Mouse (Mus musculus) c-Kit-positive CD71-positive TER-119-negative erythroid progenitor cells, embryonic 14.5 days (primary cell): Measurements from ENCODE around the gene Adcy7.

Source experiments
- DNase-seq: peaks from one replicate; pipeline ENCODE4 v3.0.0-alpha.2; 2013; ENCODE audit warnings: low read depth

Adcy7 gene

DNA sequence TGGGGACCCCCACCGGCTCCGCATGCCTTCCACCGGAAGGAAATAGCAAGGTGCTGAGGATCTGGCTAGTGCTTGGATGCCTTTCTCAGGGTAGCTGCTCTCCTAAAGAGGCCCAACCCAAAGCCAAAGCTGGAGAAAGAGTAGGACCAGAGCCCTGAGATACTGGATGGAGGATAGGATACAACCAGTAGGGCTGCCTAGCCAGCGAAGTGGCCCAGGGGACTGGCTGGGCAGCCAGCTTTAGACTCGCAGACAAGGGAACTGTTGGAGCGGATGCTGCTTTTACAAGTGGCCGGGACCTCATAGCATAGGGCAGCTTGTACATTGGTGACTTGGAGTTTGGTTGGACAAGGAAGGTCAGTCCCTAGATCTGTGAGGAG lies 838 bp downstream of the Adcy7 start:
- DNase-seq: no peak

GRCm38 (mm10) chr8:88274090-88274489 lies 1.9 kb downstream of the Adcy7 start:
- no peak for DNase-seq

GRCm38 (mm10) chr8:88279220-88279619 lies 7.0 kb downstream of the Adcy7 start:
- DNase-seq: no peak

DNA sequence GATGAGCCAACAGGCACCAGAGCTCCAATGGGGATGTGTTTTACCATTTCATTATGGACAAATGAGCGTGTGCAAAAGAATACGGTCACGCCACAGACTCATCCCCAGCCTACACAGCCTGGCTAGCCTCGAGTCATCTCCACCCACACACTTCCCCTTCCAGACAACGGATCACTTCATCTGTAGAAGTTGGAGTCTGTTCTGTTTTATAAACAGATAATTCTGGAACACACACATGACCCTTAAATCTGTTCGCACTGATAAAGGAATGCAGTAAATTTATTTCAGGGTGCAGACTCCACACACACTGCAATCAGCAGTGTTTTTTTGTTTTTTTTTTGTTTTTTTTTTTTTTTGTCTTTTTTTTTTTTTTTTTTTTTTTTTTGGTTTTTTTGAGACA lies 7.5 kb downstream of the Adcy7 start:
- DNase-seq: peak; percentile 82

- DNase-seq: no peak
Measured at GRCm38 (mm10) chr8:88280904-88281303, 8.7 kb downstream of the Adcy7 start.

DNA sequence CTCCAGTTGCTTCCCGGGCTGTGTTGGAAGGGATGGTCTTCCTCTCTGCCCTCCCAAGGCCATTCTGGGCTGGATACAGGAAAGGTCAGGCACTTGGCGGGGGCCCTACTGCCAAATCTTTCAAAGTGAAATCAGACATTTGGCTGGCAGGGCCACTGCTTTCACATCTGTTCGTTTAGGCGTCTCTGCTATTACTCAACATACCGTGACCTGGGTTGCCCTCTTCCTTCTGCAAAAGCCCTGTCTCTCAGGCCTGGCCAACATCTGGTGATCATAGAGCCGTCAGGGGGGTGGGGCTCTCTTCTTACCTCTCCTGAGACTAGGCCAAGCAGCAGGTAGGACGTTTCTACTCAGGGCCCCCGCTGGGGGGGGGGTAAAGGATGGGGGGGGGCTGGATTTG lies 10.5 kb downstream of the Adcy7 start:
- DNase-seq: no peak

DNA sequence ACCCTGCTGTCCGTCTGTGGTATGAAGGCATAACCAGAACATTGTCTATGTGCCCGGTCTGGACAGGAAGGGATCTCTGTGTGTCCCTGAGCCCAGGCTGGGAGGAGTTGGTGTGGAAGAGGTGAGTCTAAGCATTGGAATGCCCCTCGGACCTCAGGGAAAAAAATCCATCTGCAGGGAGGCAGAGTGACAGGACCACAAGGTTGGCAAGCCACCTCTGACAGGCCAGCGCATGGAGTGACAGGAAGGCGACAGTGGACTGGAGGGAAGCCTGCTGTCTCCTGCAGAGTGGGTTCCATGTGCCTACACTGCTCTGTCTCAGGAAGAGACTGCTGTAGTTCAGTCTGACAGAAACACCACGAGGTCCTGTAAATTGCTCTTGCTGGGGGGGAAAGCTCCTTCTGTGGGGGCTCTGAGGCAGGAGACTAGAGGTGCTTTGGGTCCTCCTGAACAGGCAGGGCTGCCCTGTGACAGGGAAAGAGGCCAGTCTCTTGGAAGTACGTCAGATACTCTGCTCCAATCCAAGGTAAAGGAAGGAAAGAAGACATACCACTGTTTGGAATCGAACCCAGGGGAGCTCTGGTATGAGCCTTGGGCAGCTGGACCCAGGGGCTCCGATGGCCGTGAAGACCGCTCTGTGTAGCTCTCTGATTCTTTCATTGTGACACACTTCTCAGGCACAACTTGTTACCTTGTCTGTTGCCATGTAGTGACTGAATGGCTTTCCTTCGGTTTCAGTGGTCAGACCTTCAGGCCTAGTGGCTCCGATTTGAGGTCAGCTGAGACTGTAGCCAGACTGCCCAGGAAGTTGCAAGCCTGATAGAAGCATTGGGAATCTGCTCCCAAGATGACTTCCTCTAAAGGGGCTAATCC lies 11.3 kb downstream of the Adcy7 start:
- no peak for DNase-seq

- DNase-seq: no peak
Measured at GRCm38 (mm10) chr8:88284738-88285137, 12.5 kb downstream of the Adcy7 start.

DNA sequence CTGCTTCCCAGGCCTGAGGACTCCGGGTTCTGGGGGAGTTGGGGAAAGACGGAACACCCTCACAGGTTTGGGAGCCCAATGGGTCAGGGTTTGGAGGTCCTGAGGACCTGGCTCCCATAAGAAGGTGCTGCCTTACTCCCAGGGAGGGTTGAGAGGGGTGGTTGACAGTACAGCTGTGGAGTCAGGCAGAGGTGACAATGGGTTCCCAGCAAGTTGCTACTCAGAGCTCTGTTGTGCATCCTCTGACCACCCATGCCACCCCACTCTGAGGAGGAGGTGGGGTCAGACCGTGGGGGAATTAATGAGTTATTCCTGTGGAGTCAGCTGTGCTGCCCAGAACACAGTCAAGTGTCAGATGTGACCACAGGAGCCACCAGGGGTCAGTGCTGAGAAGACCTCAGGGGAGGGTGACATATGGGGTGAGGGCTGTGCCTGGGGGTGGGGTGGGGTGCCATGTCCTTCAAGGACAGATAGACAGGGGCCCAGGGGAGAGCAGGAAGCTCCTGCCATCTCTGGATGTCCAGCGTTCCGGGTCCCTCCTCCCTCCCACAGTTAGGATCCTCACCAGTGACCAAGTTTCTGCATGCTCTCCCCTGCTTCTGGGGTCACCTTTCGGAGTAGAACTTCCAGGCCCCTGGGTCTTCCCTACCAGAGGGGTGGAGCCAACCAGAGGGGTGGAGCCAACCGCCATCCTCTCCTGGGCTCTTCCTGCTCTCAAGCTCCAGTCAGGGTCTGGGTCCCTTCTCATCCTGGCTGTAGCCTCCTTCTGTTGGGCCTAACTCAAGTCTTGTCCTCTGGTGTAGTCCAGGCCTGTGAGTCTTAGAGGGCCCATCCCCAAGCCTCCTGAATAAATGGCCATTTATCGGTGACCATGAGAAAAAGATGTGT lies 13.5 kb downstream of the Adcy7 start:
- DNase-seq: no peak

DNA sequence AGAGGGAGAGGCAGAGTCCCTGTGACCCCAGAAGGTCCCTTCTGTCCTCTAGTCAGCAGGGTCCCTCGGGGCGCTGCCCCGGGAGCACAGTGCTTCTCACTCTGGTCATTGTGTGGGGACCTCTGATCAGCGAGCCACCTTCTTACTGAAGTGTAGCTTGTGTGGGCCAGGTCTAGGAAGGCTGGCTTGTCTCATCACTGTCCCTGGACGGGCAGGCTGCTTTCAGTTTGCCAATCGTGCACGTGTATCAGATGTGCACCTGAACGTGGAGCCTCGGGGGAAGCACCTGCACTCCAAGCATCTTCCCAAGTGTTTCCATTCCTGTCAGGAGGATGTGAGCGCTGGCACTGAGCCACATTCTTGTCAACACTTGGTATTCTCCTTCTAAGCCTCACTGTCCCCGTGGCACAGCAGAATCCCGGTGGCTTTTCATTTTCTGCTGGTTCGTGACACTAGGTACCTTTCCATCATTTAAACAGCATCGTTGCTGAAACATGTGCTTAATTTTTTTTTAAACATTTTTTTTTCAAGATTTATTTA lies 14.3 kb downstream of the Adcy7 start:
- no peak for DNase-seq

GRCm38 (mm10) chr8:88288622-88289242 lies 16.5 kb downstream of the Adcy7 start:
- DNase-seq: no peak

GRCm38 (mm10) chr8:88289901-88290300 lies 17.7 kb downstream of the Adcy7 start:
- no peak for DNase-seq

DNA sequence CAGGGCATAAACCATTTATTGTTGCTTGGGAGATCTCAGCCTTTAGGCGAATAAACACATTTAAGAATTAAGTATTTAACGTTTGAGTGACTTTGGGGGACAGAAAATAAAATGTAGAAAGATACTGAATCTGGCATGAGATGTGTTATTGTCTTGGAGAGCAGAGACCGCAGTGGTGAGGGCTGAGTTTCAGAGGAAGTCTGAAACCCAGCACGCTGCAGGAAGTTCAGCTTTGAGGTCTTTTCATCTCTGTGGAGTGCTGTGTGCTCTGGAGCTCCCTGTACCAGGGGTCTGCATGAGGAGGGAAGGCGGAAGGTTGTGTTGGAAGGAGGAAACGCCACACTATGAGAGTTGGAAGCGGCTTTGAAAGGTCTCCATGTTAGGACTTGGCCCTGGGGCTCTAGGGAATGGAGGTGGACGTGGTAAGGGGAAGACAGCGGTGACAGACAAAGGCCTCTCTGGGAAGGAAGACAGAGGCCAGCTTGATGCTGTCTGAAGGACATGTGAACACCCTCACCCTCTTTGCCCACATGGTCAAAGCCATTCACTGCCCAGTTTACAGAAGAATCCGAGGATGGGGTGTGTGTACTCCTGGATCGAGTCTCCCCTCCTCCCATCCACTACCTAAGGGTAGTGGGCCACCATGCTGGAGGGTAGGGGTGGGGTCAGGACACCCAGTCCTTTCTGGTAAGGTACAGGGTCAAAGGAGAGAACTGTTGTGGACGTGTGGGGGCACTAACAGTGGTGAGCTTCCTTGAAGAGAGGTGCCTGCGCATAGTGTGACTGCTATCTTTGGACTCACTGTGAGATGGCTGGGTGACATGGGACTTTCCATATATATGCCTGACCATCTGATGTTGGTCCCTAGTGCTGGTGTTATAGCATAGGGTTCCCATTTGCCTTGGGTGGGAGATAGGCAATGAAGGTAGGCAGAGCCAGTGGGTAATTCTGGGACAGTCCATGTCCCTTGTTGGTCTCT lies 18.4 kb downstream of the Adcy7 start:
- DNase-seq: no peak

DNA sequence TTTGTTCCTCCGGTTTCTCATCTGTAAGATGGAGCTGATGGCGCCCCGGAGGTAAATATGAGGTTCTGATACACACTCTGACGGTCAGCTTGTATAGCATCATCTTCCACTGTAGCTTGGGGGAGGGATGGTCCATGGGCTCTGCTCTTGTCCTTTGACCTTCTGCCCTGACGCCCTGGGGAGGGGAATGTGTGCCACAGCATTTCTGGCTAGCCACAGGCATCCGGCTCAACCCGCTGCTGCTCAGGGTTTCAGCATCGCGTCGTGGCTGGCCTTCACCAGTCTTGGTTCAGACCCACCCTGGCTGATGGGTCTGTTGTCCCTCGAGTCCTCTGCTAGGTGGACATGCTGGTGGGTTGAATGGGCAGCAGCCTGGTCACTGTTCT lies 19.1 kb downstream of the Adcy7 start:
- DNase-seq: no peak

GRCm38 (mm10) chr8:88292926-88293325 lies 20.7 kb downstream of the Adcy7 start:
- no peak for DNase-seq

- DNase-seq: no peak
Measured at GRCm38 (mm10) chr8:88293590-88294356, 21.6 kb downstream of the Adcy7 start.

GRCm38 (mm10) chr8:88294977-88295376 lies 22.8 kb downstream of the Adcy7 start:
- DNase-seq: no peak

- peak; percentile 77 for DNase-seq
Measured at GRCm38 (mm10) chr8:88297976-88298732, 26.0 kb downstream of the Adcy7 start.

GRCm38 (mm10) chr8:88298733-88299103 lies 26.5 kb downstream of the Adcy7 start:
- DNase-seq: no peak
